Mouse (Mus musculus) CH12F3 (cell line): Measurements from ENCODE around the gene Olfr1371.
"Not testable (repeated sequence)": the region's sequence is repeated elsewhere in the genome, so short reads cannot be mapped to it uniquely, and the experiment has no call there.

Experiments
- in situ Hi-C: fragments of 300-500 bp; cut with MboI; formaldehyde crosslinking; loops from 2 replicates; pipeline ENCODE4 v1.14.3; 2020; ENCODE audit warnings: low sequenced_read_pairs

Olfr1371 gene

GRCm38 (mm10) chr11:52227053-52227452 is 13.3 kb upstream of the Olfr1371 start:
- in situ Hi-C loops: no loop called here

GRCm38 (mm10) chr11:52225986-52226599 is 12.3 kb upstream of the Olfr1371 start:
- in situ Hi-C loops: no loop called here

GRCm38 (mm10) chr11:52223968-52224682 is 10.3 kb upstream of the Olfr1371 start:
- in situ Hi-C loops: no loop called here

GRCm38 (mm10) chr11:52222891-52223290 is 9.1 kb upstream of the Olfr1371 start:
- in situ Hi-C loops: no loop called here

GRCm38 (mm10) chr11:52221921-52222320 is 8.1 kb upstream of the Olfr1371 start:
- in situ Hi-C loops: not testable (repeated sequence)

- in situ Hi-C loops: no loop called here
Observed at GRCm38 (mm10) chr11:52220282-52220681, 6.5 kb upstream of the Olfr1371 start.

- in situ Hi-C loops: not testable (repeated sequence)
Observed at GRCm38 (mm10) chr11:52196496-52197023, 17.2 kb downstream of the Olfr1371 start.

GRCm38 (mm10) chr11:52180651-52181050 is 33.1 kb downstream of the Olfr1371 start:
- in situ Hi-C loops: not testable (repeated sequence)

GRCm38 (mm10) chr11:52179897-52180296 is 33.9 kb downstream of the Olfr1371 start:
- in situ Hi-C loops: not testable (repeated sequence)

- in situ Hi-C loops: no loop called here
Observed at GRCm38 (mm10) chr11:52168461-52168860, 45.3 kb downstream of the Olfr1371 start.

GRCm38 (mm10) chr11:52167901-52168302 is 45.9 kb downstream of the Olfr1371 start:
- in situ Hi-C loops: not testable (repeated sequence)

- in situ Hi-C loops: no loop called here
Observed at GRCm38 (mm10) chr11:52167126-52167525, 46.7 kb downstream of the Olfr1371 start.

- in situ Hi-C loops: no loop called here
Observed at GRCm38 (mm10) chr11:52163926-52164325, 49.9 kb downstream of the Olfr1371 start.
